Mouse (Mus musculus) adrenal gland, adult 8-10 months (tissue): ENCODE measurements around the gene Zfp994. TPM values are rescaled to one million over a fixed set of nuclear protein-coding genes. Genes with fewer than 3 reads are reported as not detected.
"Not testable (repeated sequence)": the region's sequence is repeated elsewhere in the genome, so short reads cannot be mapped to it uniquely, and the experiment has no call there.

Experiments
- DNase-seq: peaks from one replicate; pipeline ENCODE4 v3.0.0; 2022
- total RNA-seq, 4 experiments: library from RNA; stranded (reverse); gene quantifications; 2 replicates each; pipeline ENCODE4 v1.2.4; 2022

The Zfp994 gene
- total RNA-seq = 1 to 10 TPM; 3.9 to 5.9 (median 5.7) TPM

DNA sequence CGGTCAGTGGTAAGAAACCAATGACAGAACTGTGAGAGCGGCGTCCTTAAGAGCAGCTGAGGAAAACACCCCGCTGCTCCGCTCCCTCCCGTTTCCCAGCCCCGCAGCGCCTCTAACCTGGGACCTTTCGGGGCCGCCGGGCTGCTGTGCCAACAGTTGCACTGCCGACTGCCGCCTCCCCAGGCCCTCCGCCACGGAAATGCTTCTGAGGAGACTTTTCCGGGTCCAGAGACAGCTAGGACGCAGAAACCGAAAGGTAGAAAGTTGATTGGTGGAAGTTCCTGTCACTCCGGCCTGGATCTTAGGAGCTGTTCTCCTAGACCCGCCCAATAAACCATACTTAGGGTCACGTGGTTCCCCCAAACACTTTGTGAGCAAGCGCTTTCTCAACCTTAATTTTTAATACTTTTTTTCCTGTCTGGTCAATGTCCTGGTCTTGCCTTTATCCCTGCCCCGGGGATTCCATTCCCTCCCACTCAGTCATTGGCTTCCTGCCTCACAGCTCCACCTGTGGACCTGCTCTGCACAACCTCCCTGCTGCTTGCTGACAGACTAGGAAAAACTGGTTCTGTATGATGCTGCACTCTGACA, at the start of gene Zfp994:
TSS of gene Zfp994 (minus strand) at position 195 of the 591 bp plus-strand sequence.
- DNase-seq = peak; percentile 93

DNA sequence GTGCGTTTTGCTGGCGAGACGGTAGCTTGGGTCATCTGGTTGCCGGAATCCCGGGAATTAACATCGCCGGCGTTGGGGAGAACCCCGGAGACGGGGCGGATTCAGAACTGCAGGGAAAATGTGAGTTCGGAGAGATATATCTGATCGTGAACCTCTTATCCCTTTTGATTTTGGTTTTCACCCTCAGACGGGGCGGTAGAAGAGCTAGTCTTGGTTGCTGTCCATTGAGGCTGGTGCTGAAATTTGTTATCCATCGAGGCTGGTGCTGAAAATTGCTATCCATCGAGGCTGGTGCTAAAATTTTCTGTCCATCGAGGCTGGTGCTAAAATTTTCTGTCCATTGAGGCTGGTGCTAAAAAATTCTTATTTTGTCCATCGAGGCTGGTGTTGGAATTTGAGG, 5.3 kb upstream of the Zfp994 start:
- not testable (repeated sequence) for DNase-seq

DNA sequence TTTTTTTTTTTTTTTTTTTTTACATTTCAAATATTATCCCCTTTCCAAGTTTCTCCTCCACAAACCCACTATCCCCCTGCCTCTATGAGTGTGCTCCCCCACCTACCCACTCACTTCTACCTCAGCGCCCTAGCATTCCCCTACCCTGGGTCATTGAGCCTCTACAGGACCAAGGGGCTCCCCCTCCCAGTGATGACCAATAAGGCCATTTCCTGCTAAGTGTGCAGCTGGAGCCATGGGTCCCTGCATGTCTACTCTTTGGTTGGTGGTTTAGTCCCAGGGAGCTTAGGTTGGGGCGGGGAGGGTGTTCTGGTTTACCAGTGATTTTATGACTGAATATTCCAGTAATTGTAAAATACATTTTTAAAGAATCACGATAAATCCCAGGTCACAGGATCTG, 401 bp downstream of the Zfp994 start:
- DNase-seq = not testable (repeated sequence)

DNA sequence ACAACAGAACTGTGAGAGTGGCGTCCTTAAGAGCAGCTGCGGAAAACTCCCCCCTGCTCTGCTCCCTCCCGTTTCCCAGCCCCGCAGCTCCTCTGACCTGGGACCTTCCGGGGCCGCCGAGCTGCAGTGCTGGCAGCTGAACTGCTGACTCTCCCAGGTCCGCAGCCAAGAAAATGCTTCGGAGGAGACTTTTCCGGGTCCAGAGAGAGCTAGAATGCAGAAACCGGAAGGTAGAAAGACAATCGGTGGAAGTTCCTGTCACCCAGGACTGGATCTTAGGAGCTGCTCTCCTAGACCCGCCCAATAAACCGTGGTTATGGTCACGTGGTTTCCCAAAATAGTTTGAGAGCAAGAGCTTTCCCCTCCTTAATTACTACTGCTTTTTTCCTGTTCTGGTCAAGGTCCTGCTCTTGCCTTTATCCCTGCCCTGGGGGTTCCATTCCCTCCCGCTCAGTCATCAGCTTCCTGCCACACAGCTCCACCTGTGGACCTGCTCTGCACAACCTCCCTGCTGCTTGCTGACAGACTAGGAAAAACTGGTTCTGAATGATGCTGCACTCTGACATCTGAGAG, 59.6 kb downstream of the Zfp994 start, which contains the start of gene Zfp947:
TSS of gene Zfp947 (minus strand) at position 469 of the 573 bp plus-strand sequence.
- peak; percentile 14 for DNase-seq

DNA sequence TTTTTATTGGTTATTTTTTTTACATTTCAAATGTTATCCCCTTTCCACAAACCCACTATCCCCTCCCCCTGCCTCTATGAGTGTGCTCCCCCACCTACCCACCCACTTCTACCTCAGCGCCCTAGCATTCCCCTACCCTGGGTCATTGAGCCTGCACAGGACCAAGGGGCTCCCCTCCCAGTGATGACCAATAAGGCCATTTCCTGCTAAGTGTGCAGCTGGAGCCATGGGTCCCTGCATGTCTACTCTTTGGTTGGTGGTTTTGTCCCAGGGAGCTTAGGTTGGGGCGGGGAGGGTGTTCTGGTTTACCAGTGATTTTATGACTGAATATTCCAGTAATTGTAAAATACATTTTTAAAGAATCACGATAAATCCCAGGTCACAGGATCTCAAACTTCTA, 60.1 kb downstream of the Zfp994 start:
- DNase-seq = peak; percentile 1

DNA sequence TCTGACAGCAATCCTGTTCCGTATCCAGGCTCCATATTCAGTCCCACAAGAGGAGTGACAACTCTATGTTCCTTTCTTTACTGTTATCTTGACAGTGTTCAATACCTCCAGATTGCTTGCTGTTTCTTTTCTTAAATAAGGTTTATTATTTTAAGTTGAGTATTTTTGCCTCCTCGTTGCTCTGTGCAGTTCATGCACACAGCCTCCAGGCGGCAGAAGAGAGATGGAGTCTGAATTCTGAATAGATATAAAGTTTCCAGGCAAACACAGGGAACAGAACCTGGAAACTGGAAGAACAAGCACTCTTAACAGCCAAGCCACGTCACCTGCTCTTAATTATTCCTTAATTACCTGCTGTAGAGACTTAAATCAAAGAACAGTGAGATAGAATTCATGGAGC, 71.5 kb downstream of the Zfp994 start:
- not testable (repeated sequence) for DNase-seq

Other genes with a start within 250 kb of the Zfp994 start
- gene Zfp947, start 59.4 kb downstream of the Zfp994 start, total RNA-seq = 1 to 10 TPM; 1.3 to 3.1 (median 2.2) TPM
- gene CT030661.1, start 89.2 kb upstream of the Zfp994 start, total RNA-seq = 10 to 100 TPM in 3 of 4 experiments, 1 to 10 TPM in 1; 8.4 to 12.8 (median 10.5) TPM
- 10 to 100 TPM in 1 of 4 experiments, 1 to 10 TPM in 3; 6.4 to 10.1 (median 8.2) TPM for gene Zfp944, start 135.8 kb upstream of the Zfp994 start, total RNA-seq
- gene Zfp758, start 135.8 kb upstream of the Zfp994 start, total RNA-seq = 10 to 100 TPM in 2 of 4 experiments, 1 to 10 TPM in 2; 9.2 to 10.8 (median 10.1) TPM
- gene Zfp946, start 198.6 kb upstream of the Zfp994 start, total RNA-seq = 10 to 100 TPM in 2 of 4 experiments, 1 to 10 TPM in 2; 6.4 to 11.2 (median 9.5) TPM